Comparison of ENCODE assay signal across 12 mouse cellular contexts in genomic region chr2:161138672-161139536, GRCm38 (mm10). TPM values are rescaled to one million over a fixed set of nuclear protein-coding genes. Genes with fewer than 3 reads are reported as not detected.
DNase-seq lines count a peak whose midpoint lies in the region; ATAC-seq and TF ChIP-seq lines count a peak whose summit lies in the region.
"Had no signal": no experiment of that assay in that cellular context is flagged by ENCODE, and none has a peak within 500 bp of the region (broad histone marks: within the 10 kb centered on the region; RNA-seq: fewer than 3 reads in every experiment).

No protein-coding gene starts in this region.

- 44% methylated on average over 11 of the region's 11 CpGs for WGBS in lung, postnatal 0 days
- WGBS in intestine, embryonic 16.5 days, result 43% methylated on average over 11 of the region's 11 CpGs
- WGBS in kidney, embryonic 16.5 days, result 53% methylated on average over 11 of the region's 11 CpGs
- 49% methylated on average over 11 of the region's 11 CpGs for WGBS in stomach, embryonic 14.5 days

- H3K4me1 ChIP-seq in lung, postnatal 0 days (ENCODE audit: insufficient read depth, low read depth, low read length), result no peaks in the 10 kb centered on the region
- H3K4me1 ChIP-seq in intestine, embryonic 16.5 days (ENCODE audit: control insufficient read depth, insufficient read depth, low read length), result no peaks in the 10 kb centered on the region
- H3K4me1 ChIP-seq in kidney, embryonic 16.5 days (ENCODE audit: insufficient read depth, low read length), result no peaks in the 10 kb centered on the region; the same call in 1 of the 2 replicates
- H3K4me1 ChIP-seq in stomach, embryonic 14.5 days (ENCODE audit: control insufficient read depth, insufficient read depth, low read length), result 0 out of 2 replicates have a peak, but pooled peaks cover 7% of the 10 kb centered on the region
- H3K4me1 ChIP-seq: embryonic facial prominence, embryonic 12.5 days had no signal

- no peaks in the 10 kb centered on the region for H3K9me3 ChIP-seq in lung, postnatal 0 days (ENCODE audit: low read length)
- H3K9me3 ChIP-seq in intestine, embryonic 16.5 days (ENCODE audit: control insufficient read depth, low read length), result no peaks in the 10 kb centered on the region
- H3K9me3 ChIP-seq in kidney, embryonic 16.5 days (ENCODE audit: low read length), result no peaks in the 10 kb centered on the region
- no peaks in the 10 kb centered on the region for H3K9me3 ChIP-seq in stomach, embryonic 14.5 days (ENCODE audit: control insufficient read depth, low read depth, low read length)
- H3K9me3 ChIP-seq: embryonic facial prominence, embryonic 12.5 days had no signal

- no peak for ATAC-seq in lung, postnatal 0 days
- ATAC-seq in intestine, embryonic 16.5 days, result peak; percentile 67
- peak; percentile 42; the same call in 1 of the 2 replicates for ATAC-seq in kidney, embryonic 16.5 days (ENCODE audit: low FRiP score, low TSS enrichment)
- ATAC-seq in stomach, embryonic 14.5 days (ENCODE audit: insufficient number of reproducible peaks, insufficient read depth, low FRiP score, low read depth), result peak; percentile 28; the same call in 1 of the 2 replicates
- ATAC-seq: CD4-positive, CD25-positive, alpha-beta regulatory T cell, adult 4 months had no signal

- no peak overlapping the region for H3K9ac ChIP-seq in lung, postnatal 0 days (replicated peaks; ENCODE audit: low read depth)
- no peak overlapping the region for H3K9ac ChIP-seq in intestine, embryonic 16.5 days (ENCODE audit: low read depth, low read length)
- H3K9ac ChIP-seq in kidney, embryonic 16.5 days (replicated peaks; ENCODE audit: low read length), result no peak overlapping the region
- no peak overlapping the region for H3K9ac ChIP-seq in stomach, embryonic 14.5 days (replicated peaks; ENCODE audit: low read depth, low read length)
- H3K9ac ChIP-seq: embryonic facial prominence, embryonic 12.5 days had no signal

- H3K4me2 ChIP-seq in lung, postnatal 0 days (replicated peaks; ENCODE audit: low read depth, low read length), result no peak overlapping the region
- no peak overlapping the region for H3K4me2 ChIP-seq in intestine, embryonic 16.5 days (ENCODE audit: low read depth, low read length)
- H3K4me2 ChIP-seq in kidney, embryonic 16.5 days (replicated peaks; ENCODE audit: low read depth, low read length), result peak overlapping the region; percentile 35
- H3K4me2 ChIP-seq in stomach, embryonic 14.5 days (replicated peaks; ENCODE audit: low read depth, low read length), result no peak overlapping the region
- H3K4me2 ChIP-seq: embryonic facial prominence, embryonic 12.5 days; liver, embryonic 11.5 days had no signal

- H3K27ac ChIP-seq in lung, postnatal 0 days (ENCODE audit: low read length), result no peak overlapping the region
- H3K27ac ChIP-seq in intestine, embryonic 16.5 days (ENCODE audit: low read length), result no peak overlapping the region
- peak overlapping the region; percentile 80 for H3K27ac ChIP-seq in kidney, embryonic 16.5 days (ENCODE audit: low read length)
- no peak overlapping the region for H3K27ac ChIP-seq in stomach, embryonic 14.5 days (ENCODE audit: low read length)
- H3K27ac ChIP-seq: embryonic facial prominence, embryonic 12.5 days had no signal

- no peaks in the 10 kb centered on the region for H3K36me3 ChIP-seq in lung, postnatal 0 days (ENCODE audit: insufficient read depth, low read length)
- no peaks in the 10 kb centered on the region for H3K36me3 ChIP-seq in intestine, embryonic 16.5 days (ENCODE audit: control insufficient read depth, insufficient read depth, low read length)
- H3K36me3 ChIP-seq in kidney, embryonic 16.5 days (ENCODE audit: insufficient read depth, low read length), result no peaks in the 10 kb centered on the region
- no peaks in the 10 kb centered on the region for H3K36me3 ChIP-seq in stomach, embryonic 14.5 days (ENCODE audit: control insufficient read depth, insufficient read depth, low read length)
- H3K36me3 ChIP-seq: embryonic facial prominence, embryonic 12.5 days had no signal

- peak; percentile 11 for DNase-seq in lung, postnatal 36 days
- no peak for DNase-seq in lung, postnatal 0 days (ENCODE audit: low spot score)
- no peak for DNase-seq in heart, adult 18-20 months
- no peak for DNase-seq in Muller cell, postnatal 12 days (ENCODE audit: inconsistent ontology term)
- DNase-seq in heart, adult 11 months, result no peak
- DNase-seq: heart, postnatal 14 days had no signal

- no peak overlapping the region for H3K4me3 ChIP-seq in lung, postnatal 0 days (ENCODE audit: low read depth, low read length)
- no peak overlapping the region for H3K4me3 ChIP-seq in intestine, embryonic 16.5 days (ENCODE audit: low read length)
- no peak overlapping the region for H3K4me3 ChIP-seq in kidney, embryonic 16.5 days (ENCODE audit: low read length)
- H3K4me3 ChIP-seq in stomach, embryonic 14.5 days (ENCODE audit: low read depth, low read length), result no peak overlapping the region
- H3K4me3 ChIP-seq: embryonic facial prominence, embryonic 12.5 days had no signal

- H3K27me3 ChIP-seq in lung, postnatal 0 days (replicated peaks; ENCODE audit: insufficient read depth, low read length), result no peaks in the 10 kb centered on the region
- no peaks in the 10 kb centered on the region for H3K27me3 ChIP-seq in intestine, embryonic 16.5 days (replicated peaks; ENCODE audit: control insufficient read depth, insufficient read depth, low read length)
- no peaks in the 10 kb centered on the region for H3K27me3 ChIP-seq in kidney, embryonic 16.5 days (ENCODE audit: insufficient read depth, low read length)
- no peaks in the 10 kb centered on the region for H3K27me3 ChIP-seq in stomach, embryonic 14.5 days (ENCODE audit: control insufficient read depth, insufficient read depth, low read length)
- H3K27me3 ChIP-seq: embryonic facial prominence, embryonic 12.5 days had no signal

- TF ChIP-seq EP300 in lung, postnatal 0 days (IDR thresholded peaks at IDR 0.05), result no peak

- no peak for TF ChIP-seq CTCF in lung, postnatal 0 days (IDR thresholded peaks at IDR 0.05)

RNA-seq across cellular contexts. Expression of gene Chd6, which starts 30.0 kb away (rescaled TPM):
- polyA plus RNA-seq in lung, postnatal 0 days (2015; fragmentation: Nextera tagmentation; extraction: Ambion mirVana), result 21.8 and 22.2 TPM in 2 replicates
- 14.7 and 16.1 TPM in 2 replicates for polyA plus RNA-seq in intestine, embryonic 16.5 days (2015; fragmentation: Nextera tagmentation; extraction: Ambion mirVana)
- polyA plus RNA-seq in kidney, embryonic 16.5 days (2015; fragmentation: Nextera tagmentation; extraction: Ambion mirVana), result 30.1 and 35.6 TPM in 2 replicates
- polyA plus RNA-seq in stomach, embryonic 14.5 days (2014; fragmentation: Nextera tagmentation; extraction: Ambion mirVana), result 44.9 and 52.2 TPM in 2 replicates
- 10 to 100 TPM; 21.4 to 40.5 TPM for total RNA-seq in heart, adult 18-20 months (2021)
